Mouse (Mus musculus): ENCODE results near the gene Col13a1. TPM values are rescaled to one million over a fixed set of nuclear protein-coding genes. Genes with fewer than 3 reads are reported as not detected.

The Col13a1 gene
- total RNA-seq, 2 experiments from 2014 or later: 1.7 to 2.4 TPM

DNA sequence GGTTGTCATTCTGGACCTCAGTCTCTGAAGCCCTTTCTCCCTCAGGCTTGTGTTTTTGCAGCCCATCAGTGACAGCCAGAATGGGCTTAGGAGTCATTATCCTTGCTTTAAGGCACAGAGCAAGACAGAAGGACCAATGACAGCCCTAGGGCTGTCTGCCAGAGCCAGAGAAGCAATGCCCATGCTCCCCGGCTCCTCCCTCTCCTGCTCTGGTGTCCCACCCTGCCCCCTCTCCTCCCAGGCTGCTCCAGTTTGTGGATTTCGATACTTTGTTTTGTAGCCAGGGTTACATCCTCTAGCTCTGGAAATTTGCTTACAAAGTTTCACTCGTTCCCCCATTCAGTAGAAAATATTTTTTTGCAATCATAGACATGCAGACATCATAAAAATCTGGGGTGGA, 69.9 kb downstream of the Col13a1 start:
- no peak for DNase-seq (ENCODE audit: low spot score in 2 of 2)

DNA sequence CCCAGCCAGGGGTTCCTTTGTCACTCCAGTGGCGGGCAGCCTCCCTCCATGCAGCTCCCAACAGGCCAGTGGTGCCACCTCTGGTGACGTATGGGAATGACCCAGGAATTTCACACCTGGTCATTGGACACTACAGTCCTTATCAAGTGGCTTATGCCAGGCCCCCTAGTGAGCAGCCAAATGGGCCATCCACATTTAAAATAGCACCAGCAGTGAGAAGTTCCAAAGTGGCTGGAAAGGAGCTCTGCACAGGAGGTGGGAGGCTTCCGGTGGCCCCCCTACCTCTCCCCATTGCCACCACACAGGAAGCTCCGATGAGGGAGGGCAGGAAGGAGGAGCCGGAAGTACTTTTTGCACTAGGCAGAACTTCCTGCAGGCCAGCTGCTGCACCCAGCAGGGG, 72.7 kb downstream of the Col13a1 start:
- no peak for DNase-seq (ENCODE audit: low spot score in 2 of 2)

DNA sequence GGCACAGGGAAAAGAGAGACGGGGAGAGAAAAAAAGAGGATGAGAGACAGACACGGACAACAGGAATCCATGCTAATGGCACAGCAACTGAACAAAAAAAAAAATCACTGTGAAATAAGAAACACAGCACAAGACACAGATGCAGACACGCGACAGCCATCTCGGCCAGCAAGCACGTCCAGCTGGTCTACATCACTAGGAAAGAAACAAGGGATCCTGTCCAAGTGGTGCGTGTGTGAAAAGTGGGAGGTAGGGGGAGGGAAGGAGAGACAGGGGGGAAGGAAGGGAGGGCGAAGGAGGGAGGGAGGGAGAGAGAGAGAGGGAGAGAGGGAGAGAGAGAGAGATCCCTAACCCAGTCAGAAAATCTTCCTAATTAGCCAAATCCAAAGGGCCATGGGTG, 73.6 kb downstream of the Col13a1 start:
- DNase-seq (ENCODE audit: low spot score in 2 of 2): peak in 1 of 2 experiments; percentile 11

DNA sequence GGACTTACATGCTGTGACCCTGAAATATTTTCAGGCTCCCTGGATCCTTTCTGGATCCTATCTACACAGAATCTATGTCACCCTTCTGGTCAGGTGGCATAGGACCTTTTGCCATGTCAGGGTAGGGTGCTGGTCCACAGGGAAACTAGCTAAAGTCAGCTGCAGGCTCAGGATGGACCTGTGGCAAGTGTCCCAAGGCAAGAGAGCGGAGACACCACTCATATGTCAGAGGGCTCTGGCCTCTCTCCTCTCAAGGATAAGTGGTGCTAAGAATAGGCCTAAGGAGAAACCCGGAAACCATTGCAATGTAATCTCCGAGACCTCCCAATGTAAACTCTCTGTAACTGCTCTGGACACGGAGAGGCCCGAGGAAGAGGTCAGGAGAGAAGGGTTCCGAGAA, 80.8 kb downstream of the Col13a1 start:
- no peak for DNase-seq (ENCODE audit: low spot score in 2 of 2)

DNA sequence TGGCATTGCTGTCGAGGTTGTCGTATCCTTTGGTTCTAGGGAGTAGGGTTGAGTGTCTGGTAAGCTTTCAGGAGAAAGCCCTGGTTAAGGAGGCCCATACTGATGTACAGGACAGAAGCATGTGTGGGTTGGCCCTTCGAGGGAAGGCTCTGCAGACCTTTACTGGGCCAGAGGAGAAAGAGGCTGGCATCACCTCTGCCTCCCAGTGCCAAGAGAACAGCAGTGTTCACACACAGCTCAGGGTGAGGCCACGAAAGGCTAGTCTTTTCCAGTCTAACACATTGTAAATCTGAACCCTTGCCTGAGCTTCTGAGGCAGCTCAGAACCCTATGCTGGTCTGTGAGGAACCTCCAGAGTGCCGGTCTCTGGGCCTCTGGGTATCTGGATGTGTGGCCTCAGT, 84.3 kb downstream of the Col13a1 start:
- DNase-seq (ENCODE audit: low spot score in 2 of 2): no peak

- no peak for DNase-seq (ENCODE audit: low spot score in 2 of 2)
These were observed 87.8 kb downstream of the Col13a1 start for GRCm38 (mm10) chr10:61891138-61891537.

DNA sequence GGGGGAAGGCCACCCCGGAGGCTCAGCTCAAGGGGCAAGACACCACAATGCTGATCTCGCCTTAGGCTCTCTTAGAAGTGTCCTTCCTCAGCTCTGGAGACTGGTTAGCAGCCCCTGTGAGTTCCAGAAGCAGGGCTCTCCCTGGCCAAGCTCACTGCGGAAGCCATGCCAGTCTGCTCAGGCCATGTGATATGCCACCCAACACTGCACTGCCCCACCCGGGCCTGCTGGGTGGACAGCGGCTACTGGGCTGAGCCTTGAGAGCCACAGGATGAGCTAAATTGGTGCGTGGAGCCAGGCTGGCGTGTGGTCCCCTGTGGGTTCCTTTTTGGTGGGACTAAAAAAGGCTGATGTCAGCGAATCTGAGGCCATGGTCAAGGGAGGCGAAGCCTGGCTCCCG, 88.6 kb downstream of the Col13a1 start:
- DNase-seq (ENCODE audit: low spot score in 2 of 2): no peak

DNA sequence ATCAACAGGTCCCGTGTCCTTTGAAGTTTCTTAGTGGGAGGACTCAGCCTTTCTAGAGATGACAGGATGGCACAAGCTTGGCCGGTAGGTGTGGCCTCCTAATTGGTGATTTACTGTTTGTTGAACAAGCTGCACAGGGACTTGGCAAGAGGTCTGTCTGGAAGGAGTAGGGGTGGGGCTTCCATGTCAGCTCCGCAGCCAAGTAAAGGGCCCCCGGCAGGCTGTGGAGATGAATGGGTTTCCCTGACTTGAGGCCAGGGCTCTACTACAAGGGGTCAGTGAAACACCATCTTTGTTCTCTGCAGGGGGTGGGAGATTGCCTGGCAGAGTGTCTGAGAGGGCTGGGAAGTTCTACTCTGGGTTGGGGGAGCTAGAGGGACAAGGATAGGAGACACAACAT, 99.5 kb downstream of the Col13a1 start:
- DNase-seq (ENCODE audit: low spot score in 2 of 2): peak; percentile 5 to 25

- peak; percentile 50 to 52 for DNase-seq (ENCODE audit: low spot score in 2 of 2)
These were observed 101.1 kb downstream of the Col13a1 start for GRCm38 (mm10) chr10:61877787-61878186.

- peak in 1 of 2 experiments; percentile 8 for DNase-seq (ENCODE audit: low spot score in 2 of 2)
These were observed 109.1 kb downstream of the Col13a1 start for GRCm38 (mm10) chr10:61869796-61870195.

- no peak for DNase-seq (ENCODE audit: low spot score in 2 of 2)
These were observed 112.8 kb downstream of the Col13a1 start for GRCm38 (mm10) chr10:61866045-61866580.

- DNase-seq (ENCODE audit: low spot score in 2 of 2): no peak
These were observed 119.5 kb downstream of the Col13a1 start for GRCm38 (mm10) chr10:61859451-61859850.

DNA sequence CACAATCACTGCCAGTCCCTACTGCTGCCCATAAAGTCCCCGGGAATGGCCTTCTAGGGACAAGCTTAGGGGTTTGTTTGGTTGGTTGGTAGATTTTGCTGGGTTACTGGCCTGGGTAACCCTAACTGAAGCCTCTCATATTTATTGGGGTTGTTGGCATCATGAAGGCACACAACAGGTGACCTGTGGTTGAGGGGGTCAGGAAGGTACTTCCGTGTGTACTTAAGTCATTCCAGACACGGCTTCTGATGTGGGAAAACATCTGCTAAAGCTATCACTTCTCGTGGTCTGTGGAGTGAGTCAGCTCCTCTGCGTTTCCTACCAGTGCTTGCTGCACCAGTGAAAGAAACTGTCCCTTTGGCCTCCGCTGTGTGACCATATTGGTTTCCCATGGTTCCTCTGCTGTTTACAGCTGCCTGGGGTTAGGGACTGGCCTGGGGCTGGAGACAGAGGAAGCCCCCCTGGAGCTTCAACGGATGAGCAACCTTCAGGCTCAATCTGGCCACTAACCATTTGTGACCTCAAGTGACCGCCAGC, 123.7 kb downstream of the Col13a1 start:
- DNase-seq (ENCODE audit: low spot score in 2 of 2): no peak

GRCm38 (mm10) chr10:61852824-61853223, 126.1 kb downstream of the Col13a1 start:
- no peak for DNase-seq (ENCODE audit: low spot score in 2 of 2)

DNA sequence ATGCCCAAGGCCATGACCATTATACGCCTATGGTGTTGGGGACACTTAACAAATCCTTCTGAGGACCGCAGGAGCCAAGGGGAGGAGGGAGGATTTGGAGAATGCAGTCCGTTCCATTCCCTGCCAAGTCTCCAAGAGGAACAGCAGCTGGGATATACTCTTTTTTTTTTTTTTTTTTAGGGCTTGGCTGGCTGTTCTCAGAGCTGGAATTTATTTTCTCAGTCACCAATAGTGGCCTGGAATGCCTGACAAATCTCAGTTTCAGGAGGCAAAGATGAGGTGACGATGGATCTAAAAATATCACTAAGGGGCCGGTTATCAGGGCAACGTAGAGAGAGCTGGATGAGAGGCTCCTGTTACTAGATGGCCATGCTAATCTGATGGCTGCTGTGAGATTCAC, 130.4 kb downstream of the Col13a1 start:
- peak in 1 of 2 experiments; percentile 9 for DNase-seq (ENCODE audit: low spot score in 2 of 2)

DNA sequence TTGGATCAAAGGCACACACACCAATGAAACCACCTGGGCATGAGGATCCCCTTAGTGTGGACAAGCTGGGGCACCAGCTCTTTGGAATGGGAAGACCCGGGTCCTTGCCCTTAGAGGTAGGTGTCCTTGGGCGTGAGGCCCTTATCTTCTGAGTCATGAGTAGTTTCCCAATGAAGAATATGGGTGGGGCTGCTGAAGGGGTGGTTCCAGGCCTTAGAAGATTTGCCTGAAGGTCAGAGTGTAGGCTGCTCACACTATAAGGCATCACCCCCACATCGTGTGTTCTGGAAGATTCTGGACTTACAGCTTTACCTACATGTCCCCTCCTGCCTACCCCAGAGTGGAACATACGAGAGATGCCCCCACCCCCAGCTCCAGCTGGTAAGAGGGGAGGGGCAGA, 133.4 kb downstream of the Col13a1 start:
- DNase-seq (ENCODE audit: low spot score in 2 of 2): no peak

DNA sequence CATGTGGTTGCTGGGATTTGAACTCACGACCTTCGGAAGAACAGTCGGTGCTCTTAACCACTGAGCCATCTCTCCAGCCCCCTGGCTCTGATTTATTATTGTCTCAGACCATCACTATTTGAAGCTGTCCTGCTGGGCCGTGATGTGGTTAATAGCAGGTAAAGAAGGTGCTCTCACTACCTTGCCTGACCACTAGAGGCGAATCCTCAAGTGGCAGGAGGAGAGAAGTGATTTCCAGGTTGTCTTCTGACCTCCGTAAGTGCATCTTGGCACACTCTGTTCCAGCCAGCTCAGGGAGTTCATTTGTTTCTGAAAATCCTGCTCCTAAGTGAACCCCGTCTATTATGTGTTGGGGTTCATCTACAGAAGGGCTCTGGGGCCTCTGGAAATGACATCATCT, 134.4 kb downstream of the Col13a1 start:
- DNase-seq (ENCODE audit: low spot score in 2 of 2): no peak

- no peak for DNase-seq (ENCODE audit: low spot score in 2 of 2)
These were observed 136.6 kb downstream of the Col13a1 start for GRCm38 (mm10) chr10:61842261-61842660.

GRCm38 (mm10) chr10:61839326-61839725, 139.6 kb downstream of the Col13a1 start:
- DNase-seq (ENCODE audit: low spot score in 2 of 2): no peak

DNA sequence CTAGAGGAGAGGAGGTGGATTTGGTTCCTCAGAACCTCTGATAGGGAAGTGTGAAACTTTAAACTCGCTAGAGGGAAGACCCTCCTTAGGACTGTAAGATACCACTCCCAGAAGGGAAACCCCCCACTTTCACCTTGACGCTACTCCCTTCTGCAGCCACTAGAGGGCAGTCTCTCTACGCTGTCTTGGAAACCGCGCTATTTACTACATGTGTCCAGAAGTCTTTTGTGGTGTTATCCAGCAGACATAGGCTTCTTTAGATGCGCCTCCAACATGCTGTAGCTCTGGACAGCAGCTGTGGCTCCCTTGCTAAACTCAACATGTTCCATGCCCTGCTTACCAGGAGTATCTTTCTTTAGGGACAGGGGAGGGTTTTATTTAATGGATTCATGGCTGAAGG, 140.1 kb downstream of the Col13a1 start:
- DNase-seq (ENCODE audit: low spot score in 2 of 2): peak; percentile 41 to 51

GRCm38 (mm10) chr10:61837286-61837685, 141.6 kb downstream of the Col13a1 start:
- no peak for DNase-seq (ENCODE audit: low spot score in 2 of 2)

- no peak for DNase-seq (ENCODE audit: low spot score in 2 of 2)
These were observed 144.6 kb downstream of the Col13a1 start for GRCm38 (mm10) chr10:61834288-61834687.

GRCm38 (mm10) chr10:61832713-61833112, 146.2 kb downstream of the Col13a1 start:
- DNase-seq (ENCODE audit: low spot score in 2 of 2): no peak

- DNase-seq (ENCODE audit: low spot score in 2 of 2): no peak
These were observed 147.2 kb downstream of the Col13a1 start for GRCm38 (mm10) chr10:61831741-61832140.
